Mouse (Mus musculus) monocyte, adult 2 months (primary cell): ENCODE data around the gene Doc2a.
"Not testable (repeated sequence)": the region's sequence is repeated elsewhere in the genome, so short reads cannot be mapped to it uniquely, and the experiment has no call there.

Source experiments
- DNase-seq, 2 experiments: peaks; one replicate each; pipeline ENCODE4 v3.0.0; 2022; ENCODE audit warnings: low spot score in 2 of 2, low read depth in 1 of 2

The Doc2a gene

GRCm38 (mm10) chr7:126867534-126867933 is 20.3 kb downstream of the Doc2a start:
- DNase-seq, result no peak

DNA sequence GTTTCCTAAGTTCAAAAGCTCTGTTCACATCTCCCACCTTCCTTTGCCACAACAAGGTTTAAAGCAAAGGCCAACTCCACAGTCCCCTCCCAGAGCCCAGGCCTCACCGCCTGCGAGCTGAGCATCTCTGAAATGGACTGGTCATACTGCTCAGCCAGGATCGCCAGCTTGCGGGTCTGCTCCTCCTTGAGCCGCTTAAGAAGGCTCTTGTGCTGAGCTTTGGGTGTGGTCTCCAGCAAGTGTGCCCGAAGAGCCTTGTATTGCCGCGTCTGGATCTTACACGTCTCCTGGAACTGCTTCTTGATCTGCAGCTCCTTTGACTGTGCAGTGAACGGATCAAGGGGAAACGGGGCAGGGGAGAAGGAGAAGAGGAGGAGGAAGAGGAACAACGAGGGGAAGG is 20.8 kb downstream of the Doc2a start:
- DNase-seq, result no peak

GRCm38 (mm10) chr7:126869780-126870519 is 22.7 kb downstream of the Doc2a start:
- DNase-seq, result no peak

- DNase-seq, result no peak
Measured at GRCm38 (mm10) chr7:126870520-126870891, 23.3 kb downstream of the Doc2a start.

DNA sequence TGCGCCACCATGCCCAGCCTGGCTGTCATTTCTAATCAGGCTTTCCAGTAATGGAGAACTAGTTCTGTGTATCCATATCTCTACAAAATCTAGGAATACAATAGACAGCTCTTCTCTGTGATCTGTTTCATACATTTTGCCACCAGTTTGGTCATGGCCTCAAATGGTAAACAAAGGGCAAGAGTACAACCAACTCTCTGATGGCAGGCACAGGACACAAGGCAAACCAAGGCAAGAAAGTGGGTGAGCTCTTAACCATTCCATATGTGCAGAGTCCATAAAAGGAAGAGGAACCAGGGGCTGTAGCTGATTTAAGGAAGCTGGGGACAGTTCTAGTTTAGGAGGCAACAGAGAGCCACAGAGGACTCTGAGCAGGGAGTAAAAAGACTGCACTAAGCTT is 30.0 kb downstream of the Doc2a start:
- DNase-seq, result no peak

- DNase-seq, result no peak
Measured at GRCm38 (mm10) chr7:126881040-126881439, 33.8 kb downstream of the Doc2a start.

DNA sequence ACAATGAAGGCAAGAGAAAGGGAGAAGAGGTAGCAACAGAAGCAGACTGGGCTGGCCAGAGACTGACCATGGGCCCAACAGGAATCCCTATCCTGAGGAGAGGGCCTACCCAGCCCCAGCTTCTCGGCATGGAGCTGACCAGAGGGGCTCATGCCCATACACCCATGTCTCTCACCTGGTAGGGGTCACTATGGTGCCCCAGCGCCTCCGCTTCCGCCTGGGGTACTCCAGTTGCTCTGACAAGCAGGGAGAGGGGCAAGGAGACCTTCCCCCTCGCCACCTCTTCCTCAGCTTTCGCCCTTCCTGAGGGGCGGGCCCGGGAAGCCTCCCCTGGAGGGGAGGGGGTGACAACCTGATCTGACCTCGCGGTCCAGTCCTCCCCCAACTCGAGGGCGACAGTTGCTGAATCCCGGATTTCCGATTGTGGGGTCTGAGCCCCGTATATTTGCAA is 36.5 kb downstream of the Doc2a start:
- DNase-seq, result no peak

DNA sequence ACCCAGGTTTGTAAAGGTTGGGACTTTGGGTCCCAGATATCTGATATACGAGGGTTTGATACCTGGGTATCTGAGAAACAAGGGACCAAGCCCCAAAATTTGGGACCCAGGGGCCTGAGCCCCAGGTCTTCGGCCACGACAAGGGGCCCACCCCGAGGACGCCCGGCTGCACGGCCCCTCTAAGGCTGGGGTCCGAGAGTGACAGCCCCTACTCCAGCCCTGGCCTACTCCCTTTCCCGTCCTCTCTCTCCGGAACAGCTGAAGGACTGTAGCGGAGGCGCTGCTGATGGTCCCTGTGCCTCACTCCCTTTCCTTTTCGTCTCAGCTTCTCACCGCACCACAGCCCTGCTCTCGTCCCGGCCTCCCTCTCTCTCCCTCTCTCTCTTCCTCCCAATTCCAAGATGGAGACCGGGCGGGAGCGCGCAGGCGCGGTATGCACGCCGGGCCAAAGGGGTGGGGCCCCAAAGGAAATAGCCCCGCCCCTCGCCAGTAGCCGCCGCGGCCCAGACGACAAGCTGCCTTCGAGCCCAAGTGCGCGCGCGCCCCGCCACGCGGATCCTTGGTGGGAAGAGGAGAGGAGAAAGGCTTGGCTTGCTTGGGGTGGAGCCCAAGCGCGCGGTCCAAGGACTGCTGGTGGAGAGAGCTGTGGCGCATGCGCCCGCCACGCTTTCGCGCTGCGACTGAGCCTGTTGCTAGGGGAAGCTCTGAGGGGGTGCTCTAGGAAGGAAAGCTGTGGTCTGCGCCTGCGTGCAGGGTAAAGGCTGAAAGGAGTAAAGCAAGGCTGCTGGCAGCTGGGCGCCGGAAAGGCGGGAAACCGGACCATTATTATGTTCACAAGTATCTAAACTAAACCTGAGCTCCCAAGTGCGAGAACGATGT is 37.3 kb downstream of the Doc2a start, which contains the start of gene Taok2:
Taok2 (minus strand) TSS at position 418 of the 879 bp plus-strand sequence.
- peak; percentile 95 to 97 for DNase-seq

DNA sequence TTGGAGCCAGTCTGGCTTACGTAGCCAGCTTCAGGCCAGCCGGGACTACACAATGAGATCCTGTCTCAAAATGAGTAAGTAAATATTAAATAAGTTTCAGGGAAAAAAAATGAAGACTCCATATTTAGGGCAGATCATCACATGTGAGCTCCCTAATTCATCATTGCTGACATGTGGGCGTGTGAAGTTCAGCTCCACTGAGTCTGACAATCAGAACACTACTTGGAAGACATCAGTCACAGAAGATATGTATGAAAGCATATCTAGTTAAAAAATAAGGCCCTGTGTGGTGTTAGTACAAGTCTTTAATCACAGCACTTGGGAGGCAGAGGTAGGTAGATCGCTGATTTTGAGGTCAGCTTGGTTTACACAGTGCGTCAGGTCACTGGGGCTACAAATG is 40.1 kb downstream of the Doc2a start:
- DNase-seq, result no peak

- no peak for DNase-seq
Measured at GRCm38 (mm10) chr7:126888852-126889251, 41.6 kb downstream of the Doc2a start.

DNA sequence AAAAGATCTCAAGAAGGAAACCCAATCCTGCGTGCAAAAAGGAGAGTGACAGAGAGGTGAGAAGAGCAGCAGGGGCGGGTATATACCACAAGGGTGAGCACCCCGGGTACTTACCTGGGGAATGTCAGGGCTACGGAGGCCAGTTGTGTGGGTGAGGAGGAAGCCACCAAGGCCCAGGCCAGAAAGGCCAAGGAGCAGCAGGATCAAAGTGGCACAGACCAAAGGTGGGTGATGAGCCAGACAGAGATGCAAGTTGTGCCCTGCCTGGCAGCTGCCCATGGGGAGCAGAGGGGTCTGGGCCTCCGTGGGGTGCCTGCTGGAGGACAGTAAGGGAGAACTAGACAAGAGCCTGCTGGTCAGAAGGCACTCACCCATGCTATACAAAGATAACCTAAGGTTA is 49.7 kb downstream of the Doc2a start:
- no peak for DNase-seq

DNA sequence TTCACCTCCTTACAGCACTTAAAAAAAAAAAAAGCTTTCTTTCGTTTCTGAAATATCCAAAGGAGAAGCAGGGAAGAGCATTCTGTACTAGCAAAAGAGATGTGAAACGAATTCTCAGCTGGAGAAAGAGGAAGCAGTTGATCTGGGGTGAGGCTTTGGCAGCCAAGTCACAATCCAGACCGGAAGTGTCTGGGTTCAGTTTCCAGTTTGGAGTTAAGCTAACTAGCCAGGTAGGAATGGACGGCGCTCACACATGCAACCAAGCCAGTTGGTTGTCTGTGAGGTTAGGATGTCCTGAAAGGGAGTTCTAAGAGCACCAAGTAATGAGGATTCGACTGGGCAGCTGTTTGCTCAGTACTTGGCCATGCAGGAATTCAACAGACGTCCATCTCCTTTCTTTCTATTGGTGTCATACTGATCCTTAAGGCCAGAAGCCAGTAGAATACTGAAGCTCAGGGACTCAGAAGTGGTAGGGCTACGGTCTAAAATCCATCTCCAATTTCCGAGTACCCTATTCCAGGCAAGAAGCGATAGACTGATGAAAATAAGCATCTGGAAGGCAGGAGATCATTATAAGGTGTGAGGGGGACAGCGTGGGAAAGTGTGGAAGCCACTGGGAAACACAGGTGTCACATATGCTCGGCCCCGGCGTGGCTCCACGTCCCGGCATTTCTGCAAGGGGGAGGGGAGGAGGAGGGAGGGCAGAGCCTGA is 50.3 kb downstream of the Doc2a start:
- peak; percentile 43 to 56 for DNase-seq

DNA sequence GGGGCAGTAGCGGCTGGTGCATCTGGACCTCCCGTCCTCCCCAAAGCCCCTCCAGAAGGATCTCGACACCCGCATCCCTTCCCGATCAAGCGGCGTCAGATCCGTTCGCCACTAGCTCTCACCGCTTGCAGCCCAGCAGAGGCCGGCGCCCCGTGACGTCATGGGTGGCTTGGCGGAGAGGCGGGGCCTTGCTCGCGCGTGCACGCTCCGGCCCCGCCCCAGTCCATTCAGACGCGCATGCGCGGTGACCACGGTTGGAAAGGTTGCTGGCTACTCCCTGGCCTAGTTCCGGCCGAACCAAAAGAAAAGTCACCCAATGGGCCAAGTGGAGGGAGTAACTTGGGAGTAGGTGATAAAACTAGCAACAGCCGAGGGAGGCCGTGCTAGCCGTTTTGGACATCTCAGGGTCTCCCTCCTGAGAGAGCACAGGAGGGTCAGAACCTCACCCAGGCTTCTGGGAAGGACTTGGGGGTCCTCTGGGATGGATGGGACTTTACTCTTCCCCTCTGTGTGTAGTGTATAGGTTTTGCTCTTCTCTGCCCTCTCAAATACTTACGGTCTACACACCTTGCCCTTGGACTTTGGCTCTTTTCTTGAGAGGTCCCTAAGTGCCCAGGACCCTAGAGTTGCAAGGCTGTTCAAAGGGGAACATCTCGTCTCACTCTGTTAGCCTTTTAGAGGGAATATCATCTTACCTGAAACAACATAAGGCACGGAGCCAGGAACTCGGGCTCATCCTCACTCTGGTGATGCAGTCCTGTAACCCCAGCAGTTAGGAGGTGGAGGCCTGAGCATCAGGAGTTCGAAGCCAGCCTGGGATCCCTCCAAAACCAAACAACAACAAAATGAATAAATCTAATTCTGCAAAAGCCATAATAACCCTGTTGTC is 51.1 kb downstream of the Doc2a start:
- peak; percentile 77 to 89 for DNase-seq

- DNase-seq, result not testable (repeated sequence)
Measured at GRCm38 (mm10) chr7:126899781-126900180, 52.6 kb downstream of the Doc2a start.
